ENCODE assay signal across 9 mouse cellular contexts in the genomic region with DNA sequence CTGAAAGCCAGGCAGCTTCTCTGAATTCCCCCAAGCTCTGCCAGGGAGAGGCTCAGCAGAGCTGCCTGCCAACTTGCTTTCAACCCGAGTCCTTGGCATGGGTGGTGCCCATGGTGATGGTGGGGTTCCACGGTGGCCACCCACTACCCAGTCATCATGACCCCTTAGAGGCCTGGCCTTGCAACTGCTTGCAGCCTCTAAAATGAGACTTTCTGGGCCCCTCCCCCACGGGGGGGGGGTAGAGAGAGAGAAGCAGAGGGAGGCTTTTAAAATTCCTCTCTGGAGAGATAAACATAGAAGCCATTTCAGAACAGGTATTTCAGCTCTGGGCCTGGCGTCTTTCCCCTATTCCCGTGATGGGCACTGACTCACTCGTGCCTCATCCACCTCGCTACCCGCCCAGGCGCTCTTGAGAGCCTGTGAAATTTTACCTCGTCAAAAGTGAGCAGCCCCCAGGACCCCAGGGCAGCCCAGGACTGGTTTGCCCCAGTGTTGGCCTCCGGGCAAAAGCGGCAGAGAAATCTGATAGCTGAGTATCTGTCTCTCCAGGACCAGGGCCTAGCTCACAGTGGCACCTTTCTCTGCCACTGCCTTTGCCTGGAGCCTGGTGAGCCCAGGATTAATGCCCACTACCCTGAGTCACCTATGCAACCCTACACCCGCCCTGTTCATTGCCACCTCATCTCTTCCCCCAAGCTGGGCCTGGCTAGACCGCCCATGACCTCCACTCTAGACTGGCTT. TPM values are rescaled to one million over a fixed set of nuclear protein-coding genes. Genes with fewer than 3 reads are reported as not detected.
DNase-seq lines count a peak whose midpoint lies in the region; ATAC-seq lines count a peak whose summit lies in the region.
"Had no signal": no experiment of that assay in that cellular context is flagged by ENCODE, and none has a peak within 500 bp of the region (broad histone marks: within the 10 kb centered on the region; RNA-seq: fewer than 3 reads in every experiment).

No protein-coding gene starts in this region.

- H3K27ac ChIP-seq in limb, embryonic 10.5 days: peak overlapping the region; percentile 81
- H3K27ac ChIP-seq in neural tube, embryonic 12.5 days: no peak overlapping the region

- H3K4me2 ChIP-seq in neural tube, embryonic 12.5 days (replicated peaks): peak overlapping the region; percentile 90

- 25% methylated on average over 14 of the region's 14 CpGs for WGBS in limb, embryonic 10.5 days
- WGBS in neural tube, embryonic 12.5 days: 55% methylated on average over 14 of the region's 14 CpGs

- H3K4me1 ChIP-seq in limb, embryonic 10.5 days: peaks cover 60% of the 10 kb centered on the region
- H3K4me1 ChIP-seq in neural tube, embryonic 12.5 days: peaks cover 48% of the 10 kb centered on the region

- H3K9me3 ChIP-seq in limb, embryonic 10.5 days (replicated peaks): no peaks in the 10 kb centered on the region
- no peaks in the 10 kb centered on the region for H3K9me3 ChIP-seq in neural tube, embryonic 12.5 days

- no peak for ATAC-seq in neural tube, embryonic 12.5 days (ENCODE audit: low FRiP score, low read depth)

- H3K36me3 ChIP-seq in limb, embryonic 10.5 days: peaks cover 11% of the 10 kb centered on the region
- H3K36me3 ChIP-seq in neural tube, embryonic 12.5 days: no peaks in the 10 kb centered on the region

- intact Hi-C loops in heart, postnatal 10 days (cut with DNase I): no loop called here

- peaks cover 50% of the 10 kb centered on the region for H3K27me3 ChIP-seq in limb, embryonic 10.5 days (ENCODE audit: low read depth, poor library complexity, severe bottlenecking)
- H3K27me3 ChIP-seq in neural tube, embryonic 12.5 days (replicated peaks): peaks cover 44% of the 10 kb centered on the region

- DNase-seq in cerebellum, adult 9-10 months: peak; percentile 54
- no peak for DNase-seq in cerebellum, adult 8-10 months
- peak; percentile 45 to 50 for DNase-seq in cerebellum, postnatal 10 days
- DNase-seq in heart, postnatal 10 days: peak; percentile 77 to 78
- peak; percentile 38 for DNase-seq in limb, embryonic 10.5 days (ENCODE audit: low spot score)
- DNase-seq in right cerebral cortex, postnatal 10 days (ENCODE audit: low spot score in 2 of 2): no peak
- no peak for DNase-seq in layer of hippocampus, postnatal 36 days

- peak overlapping the region; percentile 56 for H3K4me3 ChIP-seq in limb, embryonic 10.5 days
- no peak overlapping the region for H3K4me3 ChIP-seq in neural tube, embryonic 12.5 days
- H3K4me3 ChIP-seq: erythroblast, embryonic 14.5 days had no signal

- no peak overlapping the region for H3K9ac ChIP-seq in neural tube, embryonic 12.5 days

RNA-seq across cellular contexts. Expression of a gene that starts 3.5 kb away (rescaled TPM):
- total RNA-seq in heart, postnatal 10 days (2021): 10 to 100 TPM; 48.8 to 57.5 TPM
- 29.8 and 36.8 TPM in 2 replicates for polyA plus RNA-seq in limb, embryonic 10.5 days (2016; fragmentation: Nextera tagmentation; extraction: Ambion mirVana)
- 14.4 and 15.9 TPM in 2 replicates for polyA plus RNA-seq in neural tube, embryonic 12.5 days (2016; fragmentation: Nextera tagmentation; extraction: Ambion mirVana)
- 1 to 10 TPM; 8.8 to 9.9 TPM for total RNA-seq in layer of hippocampus, postnatal 36 days (2021)

RNA-seq across cellular contexts. Expression of a gene that starts 7.1 kb away (rescaled TPM):
- total RNA-seq in heart, postnatal 10 days (2021): 10 to 100 TPM; 29.3 to 31.3 TPM
- polyA plus RNA-seq in limb, embryonic 10.5 days (2016; fragmentation: Nextera tagmentation; extraction: Ambion mirVana): 33.2 and 41.3 TPM in 2 replicates
- 39.0 and 40.2 TPM in 2 replicates for polyA plus RNA-seq in neural tube, embryonic 12.5 days (2016; fragmentation: Nextera tagmentation; extraction: Ambion mirVana)
- 10 to 100 TPM; 44.0 to 47.1 TPM for total RNA-seq in layer of hippocampus, postnatal 36 days (2021)

RNA-seq across cellular contexts. Expression of a gene that starts 18.3 kb away (rescaled TPM):
- total RNA-seq in heart, postnatal 10 days (2021): 10 to 100 TPM; 60.2 to 64.2 TPM
- polyA plus RNA-seq in limb, embryonic 10.5 days (2016; fragmentation: Nextera tagmentation; extraction: Ambion mirVana): 82.5 and 84.0 TPM in 2 replicates
- 76.4 and 83.4 TPM in 2 replicates for polyA plus RNA-seq in neural tube, embryonic 12.5 days (2016; fragmentation: Nextera tagmentation; extraction: Ambion mirVana)
- 10 to 100 TPM; 50.4 to 65.2 TPM for total RNA-seq in layer of hippocampus, postnatal 36 days (2021)

RNA-seq across cellular contexts. Expression of a gene that starts 31.3 kb away (rescaled TPM):
- 1 to 10 TPM in 1 of 2 experiments, under 1 TPM in 1; 0.77 to 1.1 TPM for total RNA-seq in heart, postnatal 10 days (2021)
- polyA plus RNA-seq in limb, embryonic 10.5 days (2016; fragmentation: Nextera tagmentation; extraction: Ambion mirVana): 3.4 and 6.1 TPM in 2 replicates
- polyA plus RNA-seq in neural tube, embryonic 12.5 days (2016; fragmentation: Nextera tagmentation; extraction: Ambion mirVana): 32.4 and 33.5 TPM in 2 replicates
- 10 to 100 TPM; 86.7 to 93.7 TPM for total RNA-seq in layer of hippocampus, postnatal 36 days (2021)

RNA-seq across cellular contexts. Expression of a gene that starts 31.7 kb away (rescaled TPM):
- total RNA-seq in heart, postnatal 10 days (2021): 10 to 100 TPM; 84.4 to 88.0 TPM
- 272 and 282 TPM in 2 replicates for polyA plus RNA-seq in limb, embryonic 10.5 days (2016; fragmentation: Nextera tagmentation; extraction: Ambion mirVana)
- 232 and 252 TPM in 2 replicates for polyA plus RNA-seq in neural tube, embryonic 12.5 days (2016; fragmentation: Nextera tagmentation; extraction: Ambion mirVana)
- total RNA-seq in layer of hippocampus, postnatal 36 days (2021): 10 to 100 TPM; 71.4 to 86.2 TPM

Comparison
In these comparisons a context has a peak if more than half of its experiments do, and no peak if none do; other contexts are left out.
1. DNase-seq: peak in cerebellum, adult 9-10 months (single experiment), cerebellum, postnatal 10 days (2 of 2), heart, postnatal 10 days (2 of 2) and limb, embryonic 10.5 days (single experiment); none in cerebellum, adult 8-10 months (single experiment), right cerebral cortex, postnatal 10 days (0 of 2) and layer of hippocampus, postnatal 36 days (0 of 2).
2. RNA of a gene that starts 3.5 kb away (total RNA-seq): 48.8 to 57.5 TPM in heart, postnatal 10 days; 8.8 to 9.9 TPM in layer of hippocampus, postnatal 36 days; every median in the first group is over 4 times any median in the second.